Mouse (Mus musculus) layer of hippocampus, postnatal 36 days (tissue): Measurements from ENCODE around the gene Dok4. TPM values are rescaled to one million over a fixed set of nuclear protein-coding genes. Genes with fewer than 3 reads are reported as not detected.
"Not testable (repeated sequence)": the region's sequence is repeated elsewhere in the genome, so short reads cannot be mapped to it uniquely, and the experiment has no call there.

Experiments used
- DNase-seq, 2 experiments: peaks; one replicate each; pipeline ENCODE4 v3.0.0; 2022
- total RNA-seq, 2 experiments: library from RNA; stranded (reverse); gene quantifications; 2 replicates each; pipeline ENCODE4 v1.2.3; 2021

The Dok4 gene
- total RNA-seq, 2 experiments from 2014 or later = 27.4 to 27.6 TPM

- peak in 1 of 2 experiments; percentile 77 for DNase-seq
Observed at GRCm38 (mm10) chr8:94838600-94838999, 37.5 kb downstream of the Dok4 start.

DNA sequence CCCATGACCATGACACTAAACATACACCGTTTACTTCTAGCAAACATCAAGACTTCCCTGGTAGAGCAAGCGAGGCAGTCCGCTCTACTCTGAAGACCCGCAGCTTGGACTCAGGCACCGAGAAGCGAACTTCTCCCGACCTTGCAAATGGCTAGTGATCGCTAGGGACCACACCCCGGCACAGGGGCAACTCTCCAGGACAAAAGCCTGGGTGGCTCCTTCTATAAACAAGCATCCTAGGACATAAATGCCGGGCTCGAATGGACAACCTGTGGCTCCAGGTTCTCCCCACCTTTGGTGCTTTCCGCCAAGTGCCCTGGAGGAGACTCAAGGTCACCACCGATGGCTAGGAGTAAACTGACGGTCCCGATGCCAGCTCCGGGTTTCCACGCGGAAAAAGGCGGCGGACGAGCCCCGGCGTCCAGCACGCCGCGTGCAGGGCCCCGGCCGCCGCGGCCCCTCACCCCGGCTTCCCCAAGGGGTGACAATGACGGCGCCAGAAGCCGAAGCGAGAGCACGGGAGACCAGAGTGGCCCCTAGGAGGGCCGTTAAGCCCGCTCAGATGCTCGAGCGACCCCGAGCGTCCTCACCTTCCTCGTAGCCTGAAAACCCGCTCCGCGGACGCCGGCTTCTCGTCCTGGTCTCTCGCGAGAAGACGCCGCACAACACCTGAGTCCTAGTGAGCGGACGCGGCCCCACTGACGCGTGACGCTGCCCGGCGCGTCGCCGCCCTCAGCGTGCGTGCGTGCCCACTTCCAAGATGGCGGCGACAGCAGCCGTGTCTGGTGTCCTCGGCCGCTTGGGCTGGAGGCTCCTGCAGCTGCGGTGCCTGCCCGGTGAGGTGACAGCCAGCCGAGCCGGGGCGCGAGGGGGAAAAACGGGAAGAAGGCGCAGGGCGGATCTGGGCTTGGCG lies 38.2 kb downstream of the Dok4 start, which contains the start of the genes Coq9 and Ciapin1:
TSS of gene Coq9 (plus strand) at position 660 of the 913 bp plus-strand sequence.
TSS of gene Ciapin1 (minus strand) at position 697 of the 913 bp plus-strand sequence.
- peak; percentile 90 to 94 for DNase-seq

DNA sequence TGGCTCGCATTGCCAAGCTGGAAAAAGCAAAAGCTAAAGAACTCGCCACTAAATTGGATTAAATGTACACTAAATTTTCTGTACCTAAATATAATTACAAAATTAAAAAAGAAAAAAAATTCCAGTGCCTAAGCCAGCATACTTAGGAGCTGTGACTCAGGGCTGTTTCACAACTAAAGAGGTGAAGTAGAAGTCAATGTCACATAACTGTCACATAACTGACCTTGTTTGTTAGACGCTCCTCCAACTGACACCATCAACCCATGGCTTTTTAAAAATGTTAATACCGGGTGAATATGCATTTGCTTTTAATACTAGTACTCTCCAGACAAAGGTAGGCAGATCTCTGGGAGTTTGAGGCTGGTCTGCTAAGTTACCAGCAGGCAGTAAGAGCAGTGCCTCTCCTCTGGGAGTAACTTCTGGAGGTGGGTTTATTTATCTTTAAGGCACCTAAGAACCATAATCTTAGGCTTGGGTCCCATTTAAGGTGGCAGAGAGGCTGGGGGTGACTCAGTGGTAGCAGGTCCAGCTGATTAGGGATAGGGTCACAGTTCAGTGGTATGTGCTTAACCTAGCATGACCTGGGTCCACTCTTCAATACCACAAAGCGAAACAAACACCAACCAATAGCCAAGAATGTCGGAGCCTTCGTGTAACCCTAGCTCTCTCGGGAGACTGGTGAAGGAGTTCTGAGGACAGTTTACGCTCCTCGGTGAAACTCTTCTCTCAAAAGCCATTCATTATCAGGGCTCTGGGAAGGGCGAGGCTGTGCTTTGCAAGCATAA lies 39.5 kb downstream of the Dok4 start:
- DNase-seq = no peak

GRCm38 (mm10) chr8:94835751-94836150 lies 40.4 kb downstream of the Dok4 start:
- not testable (repeated sequence) for DNase-seq

- DNase-seq = not testable (repeated sequence)
Observed at GRCm38 (mm10) chr8:94833901-94834405, 42.2 kb downstream of the Dok4 start.

DNA sequence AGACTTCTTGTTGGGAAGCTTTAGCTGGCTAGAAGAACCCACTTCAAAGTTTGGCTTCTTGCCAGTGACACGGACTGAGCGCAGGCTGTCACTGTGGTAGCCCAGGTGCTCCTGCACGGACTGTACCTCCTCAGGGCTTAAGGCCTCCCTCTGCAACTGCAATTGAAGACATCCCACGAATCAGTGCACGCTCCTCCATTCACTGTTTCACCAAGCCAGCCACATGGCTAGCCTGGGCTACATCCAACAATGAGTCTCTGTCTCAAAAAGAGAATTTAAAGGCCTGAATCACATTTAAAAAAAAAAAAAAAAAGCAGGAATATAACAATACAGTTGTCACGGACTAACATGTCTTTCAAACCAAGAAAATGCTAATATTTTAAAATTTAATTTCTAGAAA lies 47.8 kb downstream of the Dok4 start:
- no peak for DNase-seq

DNA sequence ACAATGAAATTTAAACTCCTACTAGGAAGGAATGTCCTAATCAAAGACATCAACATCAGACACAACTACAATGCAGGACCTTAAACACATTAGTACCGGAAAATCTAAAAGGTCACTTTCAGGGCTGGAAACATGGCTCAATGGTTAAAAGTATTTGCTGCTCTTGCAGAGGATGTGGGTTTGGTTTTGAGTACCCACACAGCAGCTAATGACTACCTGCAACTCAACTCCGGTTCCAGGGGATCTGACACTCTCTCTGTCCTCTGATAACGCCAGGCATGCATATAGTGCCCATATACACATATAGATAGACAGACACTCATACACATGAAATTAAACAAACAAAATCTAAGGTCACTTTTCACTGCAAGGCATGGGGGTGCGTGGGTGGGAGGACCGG lies 49.9 kb downstream of the Dok4 start:
- DNase-seq = no peak

DNA sequence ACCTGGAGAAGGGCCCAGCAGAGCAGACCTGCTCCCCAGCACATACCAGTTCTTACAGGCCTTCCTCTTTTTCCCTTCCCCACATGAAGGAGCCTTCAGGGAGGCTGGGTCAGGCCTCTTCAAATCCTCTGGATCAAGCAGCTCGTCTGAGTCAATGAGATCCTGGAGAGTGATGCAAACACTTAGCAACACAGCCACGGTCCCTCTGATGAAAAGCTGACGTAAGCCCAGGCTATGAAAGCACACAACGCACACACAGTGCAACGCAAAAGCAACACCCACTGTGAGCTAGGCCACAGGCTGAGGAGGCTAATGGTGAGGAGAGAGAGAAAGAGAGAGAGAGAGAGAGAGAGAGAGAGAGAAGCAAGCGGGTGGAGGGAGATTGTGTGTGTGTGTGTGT lies 51.0 kb downstream of the Dok4 start:
- no peak for DNase-seq

DNA sequence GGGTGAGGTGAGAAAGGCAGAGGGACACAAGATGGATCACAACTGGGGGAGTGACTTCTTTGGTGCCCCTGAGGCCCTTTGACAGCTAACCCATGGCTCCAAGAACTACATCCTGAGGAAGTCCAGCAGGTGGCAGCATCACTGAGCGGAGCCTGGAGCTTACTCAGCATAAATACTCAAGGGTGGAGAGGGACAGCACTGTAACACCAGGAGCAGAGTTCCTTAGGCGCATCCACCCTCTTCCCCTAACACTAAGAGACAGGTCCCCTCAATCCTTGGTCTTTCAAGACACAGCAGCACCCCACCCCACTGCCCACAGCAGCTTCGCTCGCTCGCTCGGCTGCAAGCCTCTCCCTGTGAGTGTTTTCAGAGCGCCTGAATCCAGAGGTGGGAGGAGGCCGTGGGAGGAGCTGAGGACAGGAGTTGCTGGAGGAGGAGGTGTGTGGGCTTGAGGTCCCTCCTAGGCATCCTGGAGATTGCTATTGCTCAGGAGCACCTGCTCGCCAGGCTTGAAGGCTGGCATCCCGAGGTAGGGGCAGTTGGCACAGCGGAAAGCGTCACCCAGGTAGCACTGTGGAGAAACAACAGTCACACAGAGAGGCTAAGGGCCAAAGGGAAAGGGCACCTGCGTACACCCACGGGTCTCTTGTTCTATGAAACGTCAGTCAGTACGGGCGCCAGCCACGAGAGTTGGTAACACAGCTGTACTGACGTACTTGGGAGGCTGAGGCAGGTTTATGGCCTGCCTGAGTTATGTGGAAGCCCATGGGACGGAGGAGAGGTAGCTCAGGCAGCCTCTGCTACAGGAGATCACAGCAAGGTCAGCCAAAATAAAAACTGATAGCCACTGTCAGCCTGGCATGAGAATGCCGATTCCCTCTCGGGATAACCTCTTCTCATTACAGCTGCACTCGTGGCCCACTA lies 53.2 kb downstream of the Dok4 start:
- DNase-seq = peak in 1 of 2 experiments; percentile 46

GRCm38 (mm10) chr8:94821381-94821780 lies 54.7 kb downstream of the Dok4 start:
- DNase-seq = no peak

- no peak for DNase-seq
Observed at GRCm38 (mm10) chr8:94820553-94820952, 55.6 kb downstream of the Dok4 start.

- DNase-seq = no peak
Observed at GRCm38 (mm10) chr8:94819671-94820179, 56.4 kb downstream of the Dok4 start.

DNA sequence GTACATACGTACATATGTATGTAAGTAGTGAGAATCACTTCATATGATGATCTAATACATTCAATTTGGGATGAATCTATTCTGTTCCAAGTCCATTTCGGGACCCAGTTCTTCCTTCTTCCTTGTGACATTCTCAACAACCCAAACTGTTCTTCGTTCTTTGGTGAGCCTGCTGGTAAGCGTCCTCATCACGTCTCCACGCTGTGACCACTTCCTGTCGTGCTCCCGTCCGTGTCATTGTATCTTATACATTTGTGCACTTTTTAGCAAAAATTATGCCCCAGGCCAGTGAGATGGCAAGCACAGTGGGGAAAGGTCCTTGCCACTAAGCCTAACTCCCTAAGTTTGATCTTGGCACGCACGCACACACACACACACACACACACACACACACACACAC lies 58.2 kb downstream of the Dok4 start:
- DNase-seq = no peak

GRCm38 (mm10) chr8:94814556-94814955 lies 61.6 kb downstream of the Dok4 start:
- DNase-seq = no peak

Other genes starting within 250 kb of the Dok4 start
- gene Arl2bp, start 209.7 kb downstream of the Dok4 start, total RNA-seq = 100 to 1,000 TPM; 150 to 161 TPM
- gene Pllp, start 180.1 kb downstream of the Dok4 start, total RNA-seq = 10 to 100 TPM; 41.5 to 47.1 TPM
- gene Ccl22, start 130.7 kb downstream of the Dok4 start, total RNA-seq = not detected
- 100 to 1,000 TPM; 425 TPM for gene Cx3cl1, start 104.3 kb downstream of the Dok4 start, total RNA-seq
- gene Ccl17, start 65.9 kb downstream of the Dok4 start, total RNA-seq = 1 to 10 TPM; 3.7 to 4.3 TPM
- 10 to 100 TPM; 84.8 to 86.5 TPM for gene Coq9, start 38.0 kb downstream of the Dok4 start, total RNA-seq
- gene Ciapin1, start 38.0 kb downstream of the Dok4 start, total RNA-seq = 10 to 100 TPM; 71.9 to 73.9 TPM
- gene Polr2c, start 18.9 kb downstream of the Dok4 start, total RNA-seq = 10 to 100 TPM; 62.4 to 71.5 TPM
- 1 to 10 TPM; 1.1 to 2.1 TPM for gene Ccdc102a, start 41.8 kb upstream of the Dok4 start, total RNA-seq
- not detected for gene Adgrg5, start 47.4 kb upstream of the Dok4 start, total RNA-seq
- gene Adgrg1, start 98.4 kb upstream of the Dok4 start, total RNA-seq = 100 to 1,000 TPM in 1 of 2 experiments, 10 to 100 TPM in 1; 79.5 to 104 TPM
- gene Adgrg3, start 141.4 kb upstream of the Dok4 start, total RNA-seq = under 1 TPM; 0.17 to 0.66 TPM
- gene Drc7, start 178.8 kb upstream of the Dok4 start, total RNA-seq = 1 to 10 TPM; 1.1 to 2.7 TPM
- gene Katnb1, start 204.9 kb upstream of the Dok4 start, total RNA-seq = 10 to 100 TPM; 36.0 to 40.4 TPM